Mouse (Mus musculus): ENCODE results near the gene Hmcn1.

DNA sequence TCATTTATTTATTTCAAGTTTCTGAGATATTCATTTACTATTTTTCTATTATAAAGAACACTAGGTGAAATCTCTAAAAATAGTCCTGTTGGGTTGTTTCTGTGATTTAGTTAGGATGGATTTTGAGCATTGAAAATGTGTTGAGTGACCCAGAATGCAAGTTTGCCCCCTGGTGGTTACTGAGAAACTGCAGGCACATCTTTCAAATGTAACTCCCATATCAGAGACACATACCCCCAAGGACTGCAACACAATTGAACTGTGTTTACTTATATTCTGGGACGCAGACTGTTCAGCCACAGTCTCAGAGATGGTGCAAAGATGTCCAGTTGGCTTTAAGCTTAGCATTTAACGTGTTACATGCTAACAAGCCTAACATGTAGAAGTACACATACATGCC is 402.0 kb downstream of the Hmcn1 start:
- TF ChIP-seq CTCF (IDR thresholded peaks at IDR 0.05; ENCODE audit: low read depth, low read length) (no peak), POLR2A (IDR thresholded peaks at IDR 0.05; ENCODE audit: insufficient read depth, low read length) (no peak)
